ENCODE assay signal across 8 mouse cellular contexts in the genomic region with DNA sequence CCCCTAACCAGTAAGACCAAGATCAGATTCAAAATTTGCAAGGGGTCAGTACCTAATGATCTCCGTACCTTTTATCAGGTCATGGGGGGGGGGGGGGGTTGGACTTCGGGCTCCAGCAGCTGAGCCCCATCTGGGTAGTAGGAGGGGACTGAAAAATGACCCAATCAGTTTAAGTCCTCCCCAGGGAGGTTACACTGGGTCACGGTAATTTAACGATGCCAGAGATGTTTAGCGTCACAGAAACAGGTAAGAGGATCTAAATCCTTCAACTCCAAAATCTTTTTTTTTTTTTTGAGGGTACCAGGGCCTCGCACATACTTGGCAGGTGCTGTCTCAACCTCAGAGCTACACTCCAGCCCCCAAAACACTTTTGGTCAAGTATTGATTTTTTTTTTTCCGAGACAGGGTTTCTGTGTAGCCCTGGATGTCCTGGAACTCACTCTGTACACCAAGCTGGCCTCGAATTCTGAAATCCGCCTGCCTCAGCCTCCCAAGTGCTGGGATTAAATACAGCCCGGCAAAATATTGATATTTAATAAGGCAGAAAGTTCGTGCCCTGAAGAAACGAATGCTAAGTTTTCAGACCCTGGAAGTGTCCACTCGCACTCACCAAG. TPM values are rescaled to one million over a fixed set of nuclear protein-coding genes. Genes with fewer than 3 reads are reported as not detected.
DNase-seq lines count a peak whose midpoint lies in the region; ATAC-seq and TF ChIP-seq lines count a peak whose summit lies in the region.

No protein-coding gene starts in this region.

- no peaks in the 10 kb centered on the region for H3K27me3 ChIP-seq in heart, embryonic 11.5 days (ENCODE audit: control insufficient read depth, insufficient read depth, low read length)
- H3K27me3 ChIP-seq in C2C12 (ENCODE audit: control insufficient read depth, insufficient read depth, insufficient read length) = no peaks in the 10 kb centered on the region
- no peaks in the 10 kb centered on the region for H3K27me3 ChIP-seq in forebrain, embryonic 13.5 days
- H3K27me3 ChIP-seq in liver, embryonic 14.5 days (ENCODE audit: control insufficient read depth, insufficient read depth, low read length) = no peaks in the 10 kb centered on the region

- H3K4me3 ChIP-seq in heart, embryonic 11.5 days (ENCODE audit: low read depth, low read length) = peak overlapping the region; percentile 90
- H3K4me3 ChIP-seq in C2C12 (ENCODE audit: insufficient read depth, poor library complexity, severe bottlenecking) = peak overlapping the region; percentile 43
- peak overlapping the region; percentile 96 for H3K4me3 ChIP-seq in forebrain, embryonic 13.5 days
- peak overlapping the region; percentile 47 to 79 for H3K4me3 ChIP-seq in liver, embryonic 14.5 days (ENCODE audit: insufficient read depth in 1 of 2, low read depth in 2 of 2, low read length in 2 of 2)

- H3K79me2 ChIP-seq in C2C12 (ENCODE audit: control insufficient read depth, insufficient read depth) = peaks cover 44% of the 10 kb centered on the region

- TF ChIP-seq EP300 in liver, embryonic 14.5 days (IDR thresholded peaks at IDR 0.05; ENCODE audit: low read depth) = no peak

- H3ac ChIP-seq in C2C12 (ENCODE audit: control insufficient read depth, insufficient read length, low read depth) = peak overlapping the region; percentile 52

- H3K36me3 ChIP-seq in heart, embryonic 11.5 days (ENCODE audit: control insufficient read depth, insufficient read depth, low read length) = peaks cover 1% of the 10 kb centered on the region; the same call in 1 of the 2 replicates
- peaks cover 27% of the 10 kb centered on the region for H3K36me3 ChIP-seq in C2C12 (ENCODE audit: control insufficient read depth, insufficient read depth)
- H3K36me3 ChIP-seq in forebrain, embryonic 13.5 days (ENCODE audit: poor library complexity, severe bottlenecking) = peaks cover 19% of the 10 kb centered on the region
- peaks cover 10% of the 10 kb centered on the region for H3K36me3 ChIP-seq in liver, embryonic 14.5 days (replicated peaks; ENCODE audit: control insufficient read depth, insufficient read depth, low read depth)

- peak overlapping the region; percentile 72 for H3K4me2 ChIP-seq in heart, embryonic 11.5 days
- peak overlapping the region; percentile 56 for H3K4me2 ChIP-seq in forebrain, embryonic 13.5 days
- H3K4me2 ChIP-seq in liver, embryonic 14.5 days (ENCODE audit: low read depth) = peak overlapping the region; percentile 65

- 24% methylated on average over 13 of the region's 13 CpGs for WGBS in heart, embryonic 11.5 days (ENCODE audit: insufficient replicate concordance)
- WGBS in forebrain, embryonic 13.5 days = 34% methylated on average over 13 of the region's 13 CpGs
- WGBS in liver, embryonic 14.5 days (ENCODE audit: insufficient replicate concordance) = 14% methylated on average over 13 of the region's 13 CpGs

- H3K79me3 ChIP-seq in C2C12 (ENCODE audit: low read depth) = peaks cover 39% of the 10 kb centered on the region

- no peak overlapping the region for H3K27ac ChIP-seq in heart, embryonic 11.5 days (ENCODE audit: low read depth, low read length)
- H3K27ac ChIP-seq in forebrain, embryonic 13.5 days = no peak overlapping the region
- peak overlapping the region; percentile 1; the same call in 1 of the 2 replicates for H3K27ac ChIP-seq in liver, embryonic 14.5 days

- no peak for DNase-seq in heart, adult 9 months (ENCODE audit: low spot score in 2 of 2)
- no peak for DNase-seq in liver, embryonic 14.5 days (ENCODE audit: low read depth in 3 of 3, low spot score in 3 of 3)
- DNase-seq in natural killer cell, adult 2 months (ENCODE audit: low spot score in 2 of 2) = no peak
- DNase-seq in frontal cortex, postnatal 25 days (ENCODE audit: low spot score in 2 of 2) = no peak
- no peak for DNase-seq in cerebellum, adult 11 months

- peak overlapping the region; percentile 94; the same call in 1 of the 2 replicates for H3K9ac ChIP-seq in heart, embryonic 11.5 days (ENCODE audit: low read depth, low read length)
- peak overlapping the region; percentile 89; the same call in 1 of the 2 replicates for H3K9ac ChIP-seq in forebrain, embryonic 13.5 days
- H3K9ac ChIP-seq in liver, embryonic 14.5 days (replicated peaks) = peak overlapping the region; percentile 51

- peaks cover 13% of the 10 kb centered on the region for H3K4me1 ChIP-seq in heart, embryonic 11.5 days (ENCODE audit: control insufficient read depth, insufficient read depth, low read length)
- H3K4me1 ChIP-seq in forebrain, embryonic 13.5 days = peaks cover 27% of the 10 kb centered on the region
- peaks cover 3 to 16% of the 10 kb centered on the region in 2 experiments; a peak in 3 of 4 replicates for H3K4me1 ChIP-seq in liver, embryonic 14.5 days (replicated peaks; ENCODE audit: control insufficient read depth in 2 of 2, insufficient read depth in 2 of 2, low read length in 1 of 2)

- no peaks in the 10 kb centered on the region for H3K9me3 ChIP-seq in heart, embryonic 11.5 days (replicated peaks; ENCODE audit: control insufficient read depth, low read length)
- H3K9me3 ChIP-seq in forebrain, embryonic 13.5 days (replicated peaks) = no peaks in the 10 kb centered on the region
- H3K9me3 ChIP-seq in liver, embryonic 14.5 days (ENCODE audit: control insufficient read depth, low read length) = no peaks in the 10 kb centered on the region

- TF ChIP-seq CTCF in C2C12 (IDR thresholded peaks at IDR 0.05; ENCODE audit: control insufficient read depth, insufficient read depth, insufficient read length) = no peak
- TF ChIP-seq CTCF in liver, embryonic 14.5 days (IDR thresholded peaks at IDR 0.05; ENCODE audit: low read depth) = no peak

- 0 out of 2 replicates have a peak, but pooled peaks have one; percentile 2 for ATAC-seq in heart, embryonic 11.5 days (replicated peaks; ENCODE audit: insufficient number of reproducible peaks, low FRiP score, low TSS enrichment)
- peak; percentile 28 for ATAC-seq in forebrain, embryonic 13.5 days
- peak; percentile 4 for ATAC-seq in liver, embryonic 14.5 days (ENCODE audit: insufficient read depth)

TF ChIP-seq in C2C12, 6 proteins besides CTCF, POLR2A, EP300 and RAD21:
- TF ChIP-seq FOSL1 (IDR thresholded peaks at IDR 0.05; ENCODE audit: insufficient read depth, low read length, poor library complexity, severe bottlenecking) (no peak), USF1 (IDR thresholded peaks at IDR 0.05; ENCODE audit: low read depth) (no peak), MYOD1 (IDR thresholded peaks at IDR 0.05; ENCODE audit: control insufficient read depth, insufficient read length, low read depth) (no peak), CEBPB (IDR thresholded peaks at IDR 0.05; ENCODE audit: low read depth) (no peak), MAX (IDR thresholded peaks at IDR 0.05) (no peak), MYOG (IDR thresholded peaks at IDR 0.05; ENCODE audit: control insufficient read depth, extremely low read depth, insufficient read length) (no peak)
TF ChIP-seq in C2C12: peak in this region for 0.

RNA-seq across cellular contexts. Expression of a gene that starts 0.6 kb away (rescaled TPM):
- polyA plus RNA-seq in heart, embryonic 11.5 days (2014; fragmentation: Nextera tagmentation; extraction: Ambion mirVana) = 22.2 and 26.8 TPM in 2 replicates
- polyA plus RNA-seq in C2C12 (2012; fragmentation: generic; extraction: Trizol) = 43.5 TPM
- polyA plus RNA-seq in forebrain, embryonic 13.5 days (2015; fragmentation: Nextera tagmentation; extraction: Ambion mirVana) = 47.4 and 52.2 TPM in 2 replicates
- polyA plus RNA-seq in liver, embryonic 14.5 days (2012; rRNA removed) = 15.2 and 20.4 TPM in 2 replicates
- 12.8 and 16.7 TPM in 2 replicates for polyA plus RNA-seq in liver, embryonic 14.5 days (2014; fragmentation: Nextera tagmentation; extraction: Ambion mirVana)

RNA-seq across cellular contexts. Expression of a gene that starts 15.3 kb away (rescaled TPM):
- polyA plus RNA-seq in heart, embryonic 11.5 days (2014; fragmentation: Nextera tagmentation; extraction: Ambion mirVana) = not detected in 2 replicates
- polyA plus RNA-seq in C2C12 (2012; fragmentation: generic; extraction: Trizol) = 0.07 TPM
- not detected in 2 replicates for polyA plus RNA-seq in forebrain, embryonic 13.5 days (2015; fragmentation: Nextera tagmentation; extraction: Ambion mirVana)
- polyA plus RNA-seq in liver, embryonic 14.5 days (2012; rRNA removed) = not detected in 2 replicates
- not detected in 2 replicates for polyA plus RNA-seq in liver, embryonic 14.5 days (2014; fragmentation: Nextera tagmentation; extraction: Ambion mirVana)

RNA-seq across cellular contexts. Expression of a gene that starts 46.0 kb away (rescaled TPM):
- polyA plus RNA-seq in heart, embryonic 11.5 days (2014; fragmentation: Nextera tagmentation; extraction: Ambion mirVana) = not detected in 2 replicates
- 0.12 TPM for polyA plus RNA-seq in C2C12 (2012; fragmentation: generic; extraction: Trizol)
- not detected in 2 replicates for polyA plus RNA-seq in forebrain, embryonic 13.5 days (2015; fragmentation: Nextera tagmentation; extraction: Ambion mirVana)
- not detected in 2 replicates for polyA plus RNA-seq in liver, embryonic 14.5 days (2012; rRNA removed)
- not detected in 2 replicates for polyA plus RNA-seq in liver, embryonic 14.5 days (2014; fragmentation: Nextera tagmentation; extraction: Ambion mirVana)

RNA-seq across cellular contexts. Expression of a gene that starts 56.9 kb away (rescaled TPM):
- polyA plus RNA-seq in heart, embryonic 11.5 days (2014; fragmentation: Nextera tagmentation; extraction: Ambion mirVana) = 169 and 174 TPM in 2 replicates
- polyA plus RNA-seq in C2C12 (2012; fragmentation: generic; extraction: Trizol) = not detected
- 28.8 and 33.9 TPM in 2 replicates for polyA plus RNA-seq in forebrain, embryonic 13.5 days (2015; fragmentation: Nextera tagmentation; extraction: Ambion mirVana)
- 71.3 and 74.6 TPM in 2 replicates for polyA plus RNA-seq in liver, embryonic 14.5 days (2012; rRNA removed)
- 129 and 146 TPM in 2 replicates for polyA plus RNA-seq in liver, embryonic 14.5 days (2014; fragmentation: Nextera tagmentation; extraction: Ambion mirVana)

Comparison
In these comparisons a context has a peak if more than half of its experiments do, and no peak if none do; other contexts are left out.
1. H3K4me3 ChIP-seq: peak in every context shown above with its lines; median percentile 96 in forebrain, embryonic 13.5 days; 90 in heart, embryonic 11.5 days; 63 in liver, embryonic 14.5 days; 43 in C2C12.